12 mouse cellular contexts compared by ENCODE assay signal in the genomic region with DNA sequence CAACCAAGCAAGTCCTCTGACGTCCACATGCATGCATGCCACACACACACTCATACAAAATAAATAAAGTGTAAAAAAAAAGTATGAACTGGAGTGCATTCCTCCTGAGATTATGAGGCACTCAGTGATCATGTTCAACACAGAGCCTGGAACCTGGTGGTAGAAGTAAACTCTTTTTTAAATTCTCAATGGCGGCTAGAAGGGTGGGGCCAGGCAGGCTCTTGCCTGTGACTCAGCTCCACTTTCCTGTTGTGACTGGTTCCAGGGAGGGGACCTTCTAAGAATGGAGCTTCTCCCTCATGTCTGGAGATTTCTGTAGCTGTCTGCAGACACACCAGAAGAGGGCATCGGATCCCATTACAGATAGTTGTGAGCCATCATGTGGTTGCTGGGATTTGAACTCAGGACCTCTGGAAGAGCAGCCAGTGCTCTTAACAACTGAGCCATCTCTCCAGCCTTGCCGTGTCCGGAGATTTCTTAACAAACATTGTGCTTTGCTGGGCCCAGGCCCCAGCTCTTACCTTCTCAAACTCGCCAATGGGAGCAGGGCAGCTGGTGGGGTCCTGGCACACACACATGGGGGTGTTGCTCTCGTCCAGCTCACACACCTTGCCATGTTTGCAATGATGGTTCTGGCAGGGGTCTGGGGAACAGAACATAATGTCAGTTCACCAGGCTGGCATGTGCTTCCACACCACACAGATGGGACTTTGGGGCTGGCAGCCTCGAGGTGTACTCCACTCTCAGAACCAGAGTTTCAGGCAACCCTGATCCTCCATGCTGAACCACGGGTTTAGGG. TPM values are rescaled to one million over a fixed set of nuclear protein-coding genes. Genes with fewer than 3 reads are reported as not detected.
DNase-seq lines count a peak whose midpoint lies in the region; ATAC-seq and TF ChIP-seq lines count a peak whose summit lies in the region.
"Had no signal": no experiment of that assay in that cellular context is flagged by ENCODE, and none has a peak within 500 bp of the region (broad histone marks: within the 10 kb centered on the region; RNA-seq: fewer than 3 reads in every experiment).

No protein-coding gene starts in this region.

- H3K9ac ChIP-seq in heart, postnatal 0 days (replicated peaks; ENCODE audit: low read depth, low read length) = no peak overlapping the region
- H3K9ac ChIP-seq in liver, embryonic 11.5 days (ENCODE audit: low read depth, low read length) = no peak overlapping the region
- H3K9ac ChIP-seq: liver, embryonic 14.5 days had no signal

- TF ChIP-seq POLR2A in spleen, adult 2 months (IDR thresholded peaks at IDR 0.05; ENCODE audit: low read depth, low read length) = no peak

- no peak; the same call in 1 of the 2 replicates for TF ChIP-seq EP300 in heart, postnatal 0 days (IDR thresholded peaks at IDR 0.05; ENCODE audit: low read depth)

- H3K4me2 ChIP-seq in heart, postnatal 0 days (ENCODE audit: low read depth, low read length) = no peak overlapping the region
- H3K4me2 ChIP-seq in liver, embryonic 11.5 days = no peak overlapping the region

- H3K9me3 ChIP-seq in heart, postnatal 0 days (replicated peaks; ENCODE audit: control insufficient read depth, low read length) = no peaks in the 10 kb centered on the region
- no peaks in the 10 kb centered on the region for H3K9me3 ChIP-seq in liver, embryonic 11.5 days (ENCODE audit: control insufficient read depth, low read length)

- no peak for ATAC-seq in heart, postnatal 0 days (ENCODE audit: insufficient read depth, low read depth)
- ATAC-seq in liver, embryonic 11.5 days (replicated peaks; ENCODE audit: low FRiP score) = no peak
- ATAC-seq in erythroid progenitor cell, adult 5-6 weeks (replicated peaks; ENCODE audit: low FRiP score, poor library complexity, severe bottlenecking) = no peak
- ATAC-seq: hindbrain, embryonic 16.5 days had no signal

- WGBS in heart, postnatal 0 days = 73% methylated on average over 9 of the region's 9 CpGs
- 82% methylated on average over 9 of the region's 9 CpGs for WGBS in spleen, adult 2 months
- WGBS in liver, embryonic 11.5 days = 73% methylated on average over 9 of the region's 9 CpGs

- H3K27me3 ChIP-seq in heart, postnatal 0 days (ENCODE audit: control insufficient read depth, insufficient read depth, low read length) = no peaks in the 10 kb centered on the region
- H3K27me3 ChIP-seq in spleen, adult 2 months (ENCODE audit: control insufficient read depth, insufficient read depth, low read length) = no peaks in the 10 kb centered on the region
- H3K27me3 ChIP-seq in liver, embryonic 11.5 days (replicated peaks; ENCODE audit: control insufficient read depth, insufficient read depth, low read length) = no peaks in the 10 kb centered on the region

- DNase-seq in heart, postnatal 0 days (ENCODE audit: low spot score) = no peak
- DNase-seq in heart, adult 8-10 months (ENCODE audit: low spot score) = no peak
- DNase-seq in spleen, adult 2 months (ENCODE audit: low read depth in 1 of 2, low spot score in 2 of 2) = no peak
- no peak for DNase-seq in spleen, postnatal 10 days (ENCODE audit: low spot score in 2 of 2)
- DNase-seq in liver, embryonic 11.5 days (ENCODE audit: low spot score) = no peak
- no peak for DNase-seq in ovary, postnatal 36 days (ENCODE audit: low spot score)
- no peak for DNase-seq in retina, postnatal 1 day
- DNase-seq: cerebellum, adult 11 months had no signal

- no peak for TF ChIP-seq CTCF in heart, postnatal 0 days (IDR thresholded peaks at IDR 0.05; ENCODE audit: low read depth)
- no peak for TF ChIP-seq CTCF in spleen, adult 2 months (IDR thresholded peaks at IDR 0.05; ENCODE audit: extremely low read depth, insufficient read depth, insufficient read length, insufficient replicate concordance)

- H3K27ac ChIP-seq in heart, postnatal 0 days (ENCODE audit: low read depth) = peak overlapping the region; percentile 83
- 0 out of 2 replicates have a peak overlapping the region, but pooled peaks have one; percentile 38 for H3K27ac ChIP-seq in spleen, adult 2 months (ENCODE audit: insufficient read depth, low read length)
- H3K27ac ChIP-seq in liver, embryonic 11.5 days (ENCODE audit: low read depth, low read length) = peak overlapping the region; percentile 38; the same call in 1 of the 2 replicates
- H3K27ac ChIP-seq: liver, embryonic 14.5 days had no signal

- no peak overlapping the region for H3K4me3 ChIP-seq in heart, postnatal 0 days (ENCODE audit: low read depth, low read length)
- no peak overlapping the region for H3K4me3 ChIP-seq in spleen, adult 2 months (ENCODE audit: extremely low read depth, insufficient read depth, insufficient read length)
- no peak overlapping the region for H3K4me3 ChIP-seq in liver, embryonic 11.5 days (ENCODE audit: low read depth, low read length)

- H3K4me1 ChIP-seq in heart, postnatal 0 days (ENCODE audit: control insufficient read depth, insufficient read depth) = no peaks in the 10 kb centered on the region
- H3K4me1 ChIP-seq in spleen, adult 2 months (ENCODE audit: control insufficient read depth, insufficient read depth, insufficient read length) = no peaks in the 10 kb centered on the region
- H3K4me1 ChIP-seq in liver, embryonic 11.5 days (replicated peaks; ENCODE audit: control insufficient read depth, insufficient read depth, low read length) = no peaks in the 10 kb centered on the region

- peaks cover 97% of the 10 kb centered on the region for H3K36me3 ChIP-seq in heart, postnatal 0 days (replicated peaks; ENCODE audit: control insufficient read depth, insufficient read depth, low read length)
- no peaks in the 10 kb centered on the region for H3K36me3 ChIP-seq in spleen, adult 2 months (ENCODE audit: control insufficient read depth, insufficient read depth, low read length)
- peaks cover 28% of the 10 kb centered on the region for H3K36me3 ChIP-seq in liver, embryonic 11.5 days (ENCODE audit: control insufficient read depth, insufficient read depth, low read length)

RNA-seq across cellular contexts. Expression of a gene that starts 18.1 kb away (rescaled TPM):
- total RNA-seq in heart, postnatal 0 days (2014; rRNA removed; ENCODE audit: low replicate concordance) = 829 and 887 TPM in 2 replicates
- 1,674 and 1,711 TPM in 2 replicates for polyA plus RNA-seq in heart, postnatal 0 days (2015; fragmentation: Nextera tagmentation; extraction: Ambion mirVana)
- 100 to 1,000 TPM; 202 to 357 (median 299) TPM for total RNA-seq in heart, adult 8-10 months (2022)
- polyA plus RNA-seq in spleen, adult 2 months (2012; rRNA removed) = 427 and 627 TPM in 2 replicates
- 300 and 334 TPM in 2 replicates for polyA plus RNA-seq in liver, embryonic 11.5 days (2014; fragmentation: Nextera tagmentation; extraction: Ambion mirVana)
- 1.8 and 3.8 TPM in 2 replicates for total RNA-seq in erythroid progenitor cell, adult 5-6 weeks (2015; ENCODE audit: low replicate concordance)
- total RNA-seq in erythroid progenitor cell, adult 5-6 weeks (2017; ENCODE audit: low replicate concordance) = 1.9 and 9.3 TPM in 2 replicates
- total RNA-seq: monocyte, adult 5-6 weeks had no signal

RNA-seq across cellular contexts. Expression of a gene that starts 56.2 kb away (rescaled TPM):
- 262 and 340 TPM in 2 replicates for total RNA-seq in heart, postnatal 0 days (2014; rRNA removed; ENCODE audit: low replicate concordance)
- 346 and 351 TPM in 2 replicates for polyA plus RNA-seq in heart, postnatal 0 days (2015; fragmentation: Nextera tagmentation; extraction: Ambion mirVana)
- total RNA-seq in heart, adult 8-10 months (2022) = 100 to 1,000 TPM in 3 of 4 experiments, 10 to 100 TPM in 1; 94.6 to 115 (median 104) TPM
- 237 and 367 TPM in 2 replicates for polyA plus RNA-seq in spleen, adult 2 months (2012; rRNA removed)
- polyA plus RNA-seq in liver, embryonic 11.5 days (2014; fragmentation: Nextera tagmentation; extraction: Ambion mirVana) = 243 and 270 TPM in 2 replicates
- 24.3 and 114 TPM in 2 replicates for total RNA-seq in erythroid progenitor cell, adult 5-6 weeks (2015; ENCODE audit: low replicate concordance)
- 18.5 TPM in 1 of 2 replicates, not detected in the other for total RNA-seq in erythroid progenitor cell, adult 5-6 weeks (2017; ENCODE audit: low replicate concordance)

Comparison
In these comparisons a context has a peak if more than half of its experiments do, and no peak if none do; other contexts are left out.
1. RNA of a gene that starts 18.1 kb away (total RNA-seq): 829 to 887 TPM in heart, postnatal 0 days and 202 to 357 TPM in heart, adult 8-10 months; 1.8 to 9.3 TPM in erythroid progenitor cell, adult 5-6 weeks; every median in the first group is over 10 times any median in the second.
2. Peak in every context shown above with its lines, with median percentiles within 50 percentile points of each other: H3K27ac ChIP-seq.